Mouse (Mus musculus): ENCODE measurements around the gene Fhad1.

Fhad1 gene

DNA sequence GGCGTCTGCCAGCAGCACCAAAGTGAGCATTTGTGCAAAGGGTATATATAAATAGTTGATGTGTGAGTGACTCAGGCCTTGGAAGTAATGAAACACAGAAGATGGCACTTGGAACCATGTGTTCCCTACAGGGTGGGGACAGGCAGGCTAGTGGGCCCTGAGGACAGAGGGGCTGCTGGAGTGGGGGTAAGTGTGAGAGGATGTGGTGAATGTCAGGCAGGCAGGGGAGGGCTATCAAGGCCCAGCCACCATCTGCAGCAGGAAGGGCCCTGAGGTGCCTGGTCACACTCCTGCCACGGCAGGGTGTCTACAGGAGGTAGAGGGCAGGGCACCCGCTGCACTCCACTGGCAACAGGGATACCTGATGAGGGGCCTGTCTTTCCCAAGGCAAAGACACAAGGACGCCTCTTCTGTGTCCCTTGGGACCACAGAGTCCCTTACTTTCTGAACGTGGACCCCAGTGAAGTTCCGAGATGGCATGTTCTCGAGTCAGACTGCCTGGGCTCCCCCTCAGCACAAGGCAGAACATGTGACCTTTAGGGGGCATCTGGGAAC, 151.1 kb downstream of the Fhad1 start:
- no peak for DNase-seq (ENCODE audit: low spot score in 2 of 2)

DNA sequence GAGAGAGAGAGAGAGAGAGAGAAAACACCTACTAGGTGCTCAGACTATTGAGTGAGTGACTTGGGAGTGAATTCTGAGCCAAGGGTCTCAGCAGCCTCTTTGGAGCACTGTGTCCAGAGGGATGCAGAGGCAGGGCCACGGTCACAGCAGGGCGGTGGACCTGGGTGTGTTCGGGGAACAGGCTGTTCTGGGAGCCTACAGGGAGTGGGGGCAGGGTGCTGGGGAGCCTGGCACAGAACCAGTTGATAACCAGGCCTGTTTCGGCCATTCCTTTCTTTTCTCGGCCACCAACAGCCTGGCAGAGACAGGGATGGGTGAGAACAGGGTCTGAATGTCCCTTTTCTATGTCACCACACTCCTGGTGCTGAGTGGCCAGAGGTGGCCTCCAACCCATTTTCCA, 152.0 kb downstream of the Fhad1 start:
- no peak for DNase-seq (ENCODE audit: low spot score in 2 of 2)

DNA sequence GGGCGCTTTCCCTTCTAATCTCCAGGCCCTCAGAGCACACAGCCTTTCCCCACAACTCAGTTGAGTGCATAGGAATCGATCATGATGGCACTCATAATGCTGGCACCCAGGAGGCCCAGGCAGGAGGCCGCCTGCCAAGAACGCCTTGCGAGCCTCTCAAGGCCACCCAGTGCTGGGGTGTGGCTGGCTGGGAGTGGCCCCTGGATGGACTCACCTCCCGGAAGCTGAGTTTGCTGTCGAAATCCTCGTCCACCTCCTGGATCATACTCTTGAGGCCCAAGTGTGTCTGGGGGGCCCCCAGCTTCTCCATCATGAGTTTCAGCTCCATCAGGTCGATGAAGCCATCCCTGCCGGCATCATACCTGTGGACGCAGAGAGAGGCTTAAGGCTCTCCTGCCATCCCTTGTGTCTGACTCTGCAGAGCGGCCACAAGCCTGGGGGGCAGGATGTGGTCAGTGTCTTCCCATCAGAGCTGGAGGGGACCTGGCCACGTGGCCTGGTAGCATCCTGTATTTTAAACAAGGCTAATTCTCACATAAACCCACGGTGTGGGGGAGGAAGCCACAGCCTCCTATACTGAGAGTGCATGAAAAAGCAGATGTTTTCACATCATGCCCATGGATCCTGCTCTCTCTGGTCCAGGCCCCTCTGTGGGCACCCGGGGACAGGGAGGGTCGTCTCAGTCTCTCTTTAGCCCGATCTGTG, 153.1 kb downstream of the Fhad1 start:
- DNase-seq (ENCODE audit: low spot score in 2 of 2): no peak

DNA sequence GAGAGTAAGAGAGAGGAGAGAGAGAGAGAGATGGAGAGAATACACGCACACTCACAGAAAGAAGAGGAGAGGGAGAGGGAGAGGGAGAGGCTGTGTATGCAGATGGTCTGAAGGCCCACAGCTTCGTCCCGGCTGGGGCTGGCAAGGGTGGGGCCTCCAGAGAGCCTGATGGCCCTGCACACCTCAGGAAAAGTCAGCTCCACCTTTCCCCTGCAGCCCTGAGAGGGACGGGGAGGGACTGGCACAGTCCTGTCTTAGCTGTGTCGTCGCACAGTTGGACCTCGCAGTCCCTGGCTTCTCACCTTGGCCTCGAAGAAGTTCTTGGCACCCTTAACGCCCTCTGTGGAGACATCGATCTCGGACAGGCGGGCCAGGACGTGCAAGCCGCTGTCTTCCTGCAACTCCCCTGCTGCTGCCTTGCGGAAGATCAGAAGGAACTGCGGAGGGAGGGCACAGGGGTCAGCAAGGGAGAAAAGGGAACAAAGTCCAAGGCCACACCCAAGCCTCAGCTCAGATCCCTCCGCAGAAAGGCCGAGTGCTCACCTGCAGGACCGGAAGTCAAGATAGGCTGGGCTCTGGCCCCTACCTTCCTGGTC, 154.5 kb downstream of the Fhad1 start:
- DNase-seq (ENCODE audit: low spot score in 2 of 2): no peak

DNA sequence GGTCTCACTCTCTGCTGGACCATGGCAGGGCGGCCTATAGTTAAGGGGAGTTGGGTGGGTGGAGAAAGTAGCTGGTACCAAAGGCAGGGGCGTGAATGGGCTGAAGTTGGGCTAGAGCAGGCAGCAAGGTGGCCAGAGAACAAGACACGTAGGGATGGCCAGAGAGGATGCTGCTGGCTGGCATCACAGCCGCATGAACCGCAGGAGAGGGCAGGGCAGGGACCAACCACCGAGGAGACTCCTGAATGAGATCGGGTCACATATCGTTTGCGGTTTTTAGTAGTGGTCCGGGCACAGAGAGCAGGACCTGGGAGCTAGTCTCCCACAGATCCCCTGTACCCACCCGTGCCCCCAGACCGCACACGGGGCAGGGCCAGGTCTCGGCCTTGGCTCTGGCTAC, 155.5 kb downstream of the Fhad1 start:
- no peak for DNase-seq (ENCODE audit: low spot score in 2 of 2)

DNA sequence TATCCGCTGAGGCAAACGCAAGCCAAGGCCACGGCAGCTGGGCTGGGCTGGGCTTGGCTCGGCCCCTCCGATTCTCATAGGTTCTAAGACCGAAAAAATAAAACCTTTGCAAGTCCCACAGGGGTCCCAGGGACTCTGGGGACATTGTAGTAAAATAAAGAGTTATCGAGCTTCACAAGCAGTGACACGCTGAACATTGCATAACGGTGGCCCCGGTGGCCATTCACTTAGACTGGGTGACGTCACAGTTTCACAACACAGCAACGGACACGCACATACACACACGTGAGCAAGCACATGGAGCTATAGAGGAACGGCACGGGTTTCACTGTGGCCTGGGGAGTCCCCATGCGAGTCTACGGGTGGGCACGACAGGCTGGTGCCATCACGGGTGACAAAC, 156.4 kb downstream of the Fhad1 start:
- peak in 1 of 2 experiments; percentile 71 for DNase-seq (ENCODE audit: low spot score in 2 of 2)

DNA sequence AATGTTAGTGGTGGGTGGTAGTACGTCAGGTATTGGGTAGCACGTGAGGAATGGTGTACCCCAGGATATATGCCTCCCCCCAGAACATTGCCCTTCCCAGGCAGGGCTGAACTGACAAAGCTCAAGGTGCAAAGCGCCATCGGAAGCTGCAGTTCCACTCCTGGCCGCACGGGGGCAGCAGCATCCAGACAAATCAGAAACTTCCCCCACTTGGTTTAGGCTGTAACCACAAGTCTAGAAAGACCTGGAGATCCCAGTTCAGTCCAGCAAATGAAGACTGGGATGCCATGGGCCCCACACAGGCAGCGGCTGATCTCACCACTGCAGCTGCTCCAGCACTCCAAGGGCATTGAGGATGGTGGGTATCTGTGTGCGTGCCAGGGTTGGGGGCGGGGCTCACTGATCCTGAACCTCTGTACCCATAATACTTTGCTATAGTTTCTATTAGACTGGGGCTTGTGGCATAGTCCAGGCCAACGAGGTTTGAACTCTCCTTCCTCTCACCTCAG, 157.4 kb downstream of the Fhad1 start:
- DNase-seq (ENCODE audit: low spot score in 2 of 2): peak; percentile 73 to 79

DNA sequence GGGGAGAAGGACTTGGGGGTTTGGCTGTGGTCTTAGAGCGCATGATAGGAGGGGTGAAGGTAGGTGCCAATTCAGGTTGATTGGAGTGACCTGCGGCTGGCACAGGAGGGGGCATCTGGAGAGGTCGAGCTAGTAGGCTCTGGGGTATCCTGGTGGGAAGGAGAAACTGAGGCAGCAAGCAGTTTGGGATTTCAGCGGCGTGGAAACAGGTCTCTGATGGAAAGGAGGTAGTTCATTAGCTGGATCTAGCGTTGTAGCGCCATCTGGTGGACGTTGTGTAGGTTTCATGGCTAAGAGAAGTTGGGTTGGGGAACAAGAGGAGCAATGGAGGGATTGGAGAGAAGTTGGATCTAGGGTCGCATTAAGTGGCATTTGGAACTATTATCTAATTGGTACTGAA, 161.4 kb downstream of the Fhad1 start:
- no peak for DNase-seq (ENCODE audit: low spot score in 2 of 2)

DNA sequence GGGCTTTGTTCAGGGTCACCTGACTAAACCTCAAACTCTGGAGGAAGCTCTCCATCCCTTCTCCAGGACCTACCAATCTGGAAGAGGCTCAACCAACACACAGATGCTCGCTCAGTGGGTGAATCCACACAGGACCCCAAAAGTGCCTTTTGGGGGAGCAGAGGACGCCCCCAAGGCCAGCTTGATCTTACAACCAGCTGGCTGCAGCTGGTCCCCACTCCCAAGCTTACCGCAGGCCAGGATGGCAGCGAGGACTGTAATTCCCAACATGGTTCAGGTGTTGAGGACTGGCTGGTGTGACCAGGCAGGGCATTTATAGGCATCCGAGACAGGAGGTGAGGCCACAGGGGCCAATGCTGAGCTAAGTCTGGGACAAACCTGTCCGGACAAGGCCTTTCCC, 168.9 kb downstream of the Fhad1 start, which contains the start of gene Ctrc:
Gene Ctrc, minus strand, starts transcription at position 361 of the 400 bp plus-strand sequence.
- DNase-seq (ENCODE audit: low spot score in 2 of 2): no peak
